Mouse (Mus musculus) layer of hippocampus, adult 2 months (tissue): Measurements from ENCODE around the gene Macrod2. TPM values are rescaled to one million over a fixed set of nuclear protein-coding genes. Genes with fewer than 3 reads are reported as not detected.

Experiments used
- DNase-seq, 2 experiments: peaks; one replicate each; pipeline ENCODE4 v3.0.0; 2022; ENCODE audit warnings: low spot score in 2 of 2
- H3K27ac ChIP-seq: fragments of 200-600 bp; 2 replicates; pipeline ENCODE4 v1.8.1; 2022
- H3K4me3 ChIP-seq: fragments of 200-600 bp; 2 replicates; pipeline ENCODE4 v1.8.1; 2022; ENCODE audit warnings: mild to moderate bottlenecking
- CTCF ChIP-seq: fragments of 200-600 bp; conservative IDR thresholded peaks from 2 replicates; pipeline ENCODE4 v1.8.1; 2022; ENCODE audit warnings: antibody characterized with exemption, mild to moderate bottlenecking, moderate library complexity
- total RNA-seq, 2 experiments: library from RNA; stranded (reverse); gene quantifications; 2 replicates each; pipeline ENCODE4 v1.2.3; 2021

Gene Macrod2
- total RNA-seq, 2 experiments from 2014 or later, result 47.4 to 55.5 TPM

- no peak overlapping the region for H3K4me3 ChIP-seq
- no peak overlapping the region for H3K27ac ChIP-seq
- DNase-seq, result no peak
- no peak for TF ChIP-seq CTCF
Measured at GRCm38 (mm10) chr2:140811693-140812092, 416.6 kb downstream of the Macrod2 start.

- peak overlapping the region; percentile 63; the same call in 1 of the 2 replicates for H3K27ac ChIP-seq
- TF ChIP-seq CTCF, result no peak
- no peak for DNase-seq
- H3K4me3 ChIP-seq, result no peak overlapping the region
Measured at GRCm38 (mm10) chr2:140819391-140820120, 424.4 kb downstream of the Macrod2 start.

- H3K27ac ChIP-seq, result no peak overlapping the region
- no peak overlapping the region for H3K4me3 ChIP-seq
- TF ChIP-seq CTCF, result no peak
- peak in 1 of 2 experiments; percentile 23 for DNase-seq
Measured at GRCm38 (mm10) chr2:140822378-140822777, 427.3 kb downstream of the Macrod2 start.

GRCm38 (mm10) chr2:140826241-140826640 lies 431.1 kb downstream of the Macrod2 start:
- no peak for DNase-seq
- Histone ChIP-seq H3K4me3 (no peak overlapping the region), H3K27ac (no peak overlapping the region)
- TF ChIP-seq CTCF, result no peak

- H3K27ac ChIP-seq, result no peak overlapping the region
- H3K4me3 ChIP-seq, result no peak overlapping the region
- TF ChIP-seq CTCF, result no peak
- DNase-seq, result no peak
Measured at GRCm38 (mm10) chr2:140828859-140829258, 433.8 kb downstream of the Macrod2 start.

GRCm38 (mm10) chr2:140830086-140830485 lies 435.0 kb downstream of the Macrod2 start:
- TF ChIP-seq CTCF, result no peak
- no peak for DNase-seq
- H3K4me3 ChIP-seq, result no peak overlapping the region
- no peak overlapping the region for H3K27ac ChIP-seq

- no peak for DNase-seq
- Histone ChIP-seq H3K4me3 (no peak overlapping the region), H3K27ac (no peak overlapping the region)
- TF ChIP-seq CTCF, result no peak
Measured at GRCm38 (mm10) chr2:140839371-140839770, 444.3 kb downstream of the Macrod2 start.

- peak; percentile 29 to 35 for DNase-seq
- TF ChIP-seq CTCF, result no peak
- no peak overlapping the region for H3K27ac ChIP-seq
- H3K4me3 ChIP-seq, result no peak overlapping the region
Measured at GRCm38 (mm10) chr2:140839880-140840279, 444.8 kb downstream of the Macrod2 start.

- TF ChIP-seq CTCF, result no peak
- DNase-seq, result no peak
- no peak overlapping the region for H3K4me3 ChIP-seq
- H3K27ac ChIP-seq, result no peak overlapping the region
Measured at GRCm38 (mm10) chr2:140844030-140844429, 448.9 kb downstream of the Macrod2 start.

GRCm38 (mm10) chr2:140847817-140848428 lies 452.8 kb downstream of the Macrod2 start:
- Histone ChIP-seq H3K27ac (no peak overlapping the region), H3K4me3 (no peak overlapping the region)
- TF ChIP-seq CTCF, result no peak
- no peak for DNase-seq

- no peak for TF ChIP-seq CTCF
- Histone ChIP-seq H3K27ac (no peak overlapping the region), H3K4me3 (no peak overlapping the region)
- DNase-seq, result no peak
Measured at GRCm38 (mm10) chr2:140853538-140853937, 458.4 kb downstream of the Macrod2 start.

- Histone ChIP-seq H3K27ac (no peak overlapping the region), H3K4me3 (no peak overlapping the region)
- no peak for TF ChIP-seq CTCF
- DNase-seq, result no peak
Measured at GRCm38 (mm10) chr2:140861356-140861755, 466.2 kb downstream of the Macrod2 start.

GRCm38 (mm10) chr2:140862736-140863135 lies 467.6 kb downstream of the Macrod2 start:
- Histone ChIP-seq H3K27ac (no peak overlapping the region), H3K4me3 (no peak overlapping the region)
- no peak for DNase-seq
- no peak for TF ChIP-seq CTCF

GRCm38 (mm10) chr2:140865636-140866035 lies 470.5 kb downstream of the Macrod2 start:
- no peak for TF ChIP-seq CTCF
- DNase-seq, result no peak
- no peak overlapping the region for H3K4me3 ChIP-seq
- H3K27ac ChIP-seq, result no peak overlapping the region
